Mouse (Mus musculus) MEL (cell line): ENCODE measurements at regions not wholly inside any gene's neighbourhood (a gene's known extent, or its start where the extent isn't known, plus 50 kb on each side); places are given as distances from the start of the nearest gene placed in this dataset.

Experiments
- BHLHE40 ChIP-seq: IDR thresholded peaks from 2 replicates; pipeline ENCODE4 v1.6.1; 2012; ENCODE audit warnings: low read depth, mild to moderate bottlenecking, inconsistent platforms, low read length, improper control_type of control experiment, borderline replicate concordance
- CHD1 ChIP-seq: IDR thresholded peaks from 2 replicates; pipeline ENCODE4 v1.6.1; 2012; ENCODE audit warnings: low read depth, mild to moderate bottlenecking, inconsistent platforms, low read length, improper control_type of control experiment
- CHD2 ChIP-seq: IDR thresholded peaks from 2 replicates; pipeline ENCODE4 v1.6.1; 2011; ENCODE audit warnings: low read length, improper control_type of control experiment
- CTCF ChIP-seq, 3 experiments: IDR thresholded peaks in 2 of 3; conservative IDR thresholded peaks in 1 of 3; 2 replicates each; pipeline ENCODE4 v1.5.1; 2011 to 2012; ENCODE audit warnings: low read length in 3 of 3, low read depth in 2 of 3, mild to moderate bottlenecking in 2 of 3, improper control_type of control experiment in 1 of 3, inconsistent platforms in 1 of 3, mixed read lengths in 1 of 3, moderate library complexity in 1 of 3; ENCODE audit not compliant: control insufficient read depth in 1 of 3, insufficient read depth in 1 of 3, poor library complexity in 1 of 3, severe bottlenecking in 1 of 3
- E2F4 ChIP-seq: IDR thresholded peaks from 2 replicates; pipeline ENCODE4 v1.6.1; 2011; ENCODE audit warnings: low read depth, low read length, improper control_type of control experiment, borderline replicate concordance
- ELF1 ChIP-seq: IDR thresholded peaks from 2 replicates; pipeline ENCODE4 v1.6.1; 2014; ENCODE audit warnings: low read depth, mild to moderate bottlenecking, inconsistent platforms, low read length, improper control_type of control experiment, moderate library complexity
- MAZ ChIP-seq: IDR thresholded peaks from 2 replicates; pipeline ENCODE4 v1.6.1; 2012; ENCODE audit warnings: low read depth, mild to moderate bottlenecking, inconsistent platforms, low read length, improper control_type of control experiment
- MXI1 ChIP-seq: IDR thresholded peaks from 2 replicates; pipeline ENCODE4 v1.6.1; 2011; ENCODE audit warnings: mild to moderate bottlenecking, low read depth, low read length, improper control_type of control experiment
- POLR2A ChIP-seq, 2 experiments: IDR thresholded peaks; 2 replicates each; pipeline ENCODE4 v1.6.1; 2011 to 2012; ENCODE audit warnings: low read length in 2 of 2, mild to moderate bottlenecking in 2 of 2, control low read depth in 1 of 2, improper control_type of control experiment in 1 of 2, low read depth in 1 of 2, moderate library complexity in 1 of 2; ENCODE audit not compliant: control insufficient read depth in 1 of 2, insufficient read depth in 1 of 2, poor library complexity in 1 of 2
- TCF12 ChIP-seq: IDR thresholded peaks from 2 replicates; pipeline ENCODE4 v1.6.1; 2014; ENCODE audit warnings: low read depth, mild to moderate bottlenecking, inconsistent platforms, low read length, improper control_type of control experiment, moderate library complexity
- UBTF ChIP-seq: IDR thresholded peaks from 2 replicates; pipeline ENCODE4 v1.6.1; 2012; ENCODE audit warnings: low read depth, mild to moderate bottlenecking, inconsistent platforms, low read length, improper control_type of control experiment, moderate library complexity, borderline replicate concordance; ENCODE audit not compliant: insufficient read depth
- ZC3H11A ChIP-seq: IDR thresholded peaks from 2 replicates; pipeline ENCODE4 v1.6.1; 2012; ENCODE audit warnings: low read depth, mild to moderate bottlenecking, inconsistent platforms, low read length, improper control_type of control experiment
- ZNF384 ChIP-seq: IDR thresholded peaks from 2 replicates; pipeline ENCODE4 v1.6.1; 2012; ENCODE audit warnings: low read depth, mild to moderate bottlenecking, inconsistent platforms, low read length, improper control_type of control experiment

GRCm38 (mm10) chr11:19463730-19464358 lies 445.1 kb upstream of the Meis1 start:
- TF ChIP-seq MXI1 (no peak), BHLHE40 (no peak), POLR2A (IDR thresholded peaks at IDR 0.05; ENCODE audit: control insufficient read depth in 1 of 2, insufficient read depth in 1 of 2, low read depth in 1 of 2, low read length in 2 of 2, poor library complexity in 1 of 2) (no peak), CHD1 (no peak), CTCF (IDR thresholded peaks at IDR 0.05 in 2 of 3, conservative IDR thresholded peaks at IDR 0.05 in 1 of 3; ENCODE audit: control insufficient read depth in 1 of 3, insufficient read depth in 1 of 3, low read depth in 2 of 3, low read length in 3 of 3, poor library complexity in 1 of 3, severe bottlenecking in 1 of 3) (no peak), CHD2 (no peak), TCF12 (no peak), MAZ (no peak), ZC3H11A (no peak), UBTF (no peak), E2F4 (no peak), ELF1 (no peak), ZNF384 (no peak)
